Mouse (Mus musculus): ENCODE measurements around the gene Adh7. TPM values are rescaled to one million over a fixed set of nuclear protein-coding genes. Genes with fewer than 3 reads are reported as not detected.
A peak's percentile ranks its signal among the peaks of the same experiment; 100 is the strongest.

Gene Adh7
- total RNA-seq, 2 experiments from 2014 or later = 0.57 TPM; not detected in 1

GRCm38 (mm10) chr3:138222511-138222910, 5.0 kb downstream of the Adh7 start:
- intact Hi-C loops (cut with DNase I) = loop anchor here (2.0 kb wide), 2 partner anchors 24 to 210 kb away; no protein-coding TSS in a partner anchor
- no peak for DNase-seq

- intact Hi-C loops (cut with DNase I) = loop anchor here (1.0 to 2.0 kb wide), 3 partner anchors 24 to 210 kb away; no protein-coding TSS in a partner anchor
- DNase-seq = peak; percentile 67 to 80
These were observed 5.4 kb downstream of the Adh7 start for GRCm38 (mm10) chr3:138222952-138223351.

- intact Hi-C loops (cut with DNase I) = no loop called here
- DNase-seq = no peak
These were observed 6.9 kb downstream of the Adh7 start for GRCm38 (mm10) chr3:138224363-138224954.

- intact Hi-C loops (cut with DNase I) = no loop called here
- no peak for DNase-seq
These were observed 7.8 kb downstream of the Adh7 start for GRCm38 (mm10) chr3:138225331-138225730.

GRCm38 (mm10) chr3:138225853-138226252, 8.3 kb downstream of the Adh7 start:
- DNase-seq = peak in 1 of 2 experiments; percentile 11
- intact Hi-C loops (cut with DNase I) = no loop called here

GRCm38 (mm10) chr3:138226476-138226875, 8.9 kb downstream of the Adh7 start:
- intact Hi-C loops (cut with DNase I) = no loop called here
- DNase-seq = no peak

GRCm38 (mm10) chr3:138227082-138227481, 9.5 kb downstream of the Adh7 start:
- intact Hi-C loops (cut with DNase I) = no loop called here

GRCm38 (mm10) chr3:138227782-138228181, 10.2 kb downstream of the Adh7 start:
- DNase-seq = no peak
- intact Hi-C loops (cut with DNase I) = no loop called here

More at GRCm38 (mm10) chr3:138227082-138227481, 9.5 kb downstream of the Adh7 start:
- DNase-seq = no peak

GRCm38 (mm10) chr3:138229448-138229847, 11.9 kb downstream of the Adh7 start:
- intact Hi-C loops (cut with DNase I) = no loop called here
- no peak for DNase-seq

- intact Hi-C loops (cut with DNase I) = no loop called here
- no peak for DNase-seq
These were observed 12.7 kb downstream of the Adh7 start for GRCm38 (mm10) chr3:138230266-138230665.

- DNase-seq = no peak
- intact Hi-C loops (cut with DNase I) = no loop called here
These were observed 14.0 kb downstream of the Adh7 start for GRCm38 (mm10) chr3:138231531-138231930.

GRCm38 (mm10) chr3:138236546-138237163, 19.1 kb downstream of the Adh7 start:
- DNase-seq = no peak
- intact Hi-C loops (cut with DNase I) = loop anchor here (5.0 kb wide), 2 partner anchors 111 to 171 kb away; no protein-coding TSS in a partner anchor

- intact Hi-C loops (cut with DNase I) = loop anchor here (5.0 kb wide), 2 partner anchors 109 to 169 kb away; no protein-coding TSS in a partner anchor
- no peak for DNase-seq
These were observed 20.5 kb downstream of the Adh7 start for GRCm38 (mm10) chr3:138238046-138238445.

GRCm38 (mm10) chr3:138239461-138239860, 21.9 kb downstream of the Adh7 start:
- DNase-seq = no peak
- intact Hi-C loops (cut with DNase I) = loop anchor here (5.0 kb wide), 2 partner anchors 108 to 168 kb away; no protein-coding TSS in a partner anchor

- intact Hi-C loops (cut with DNase I) = no loop called here
- DNase-seq = no peak
These were observed 22.9 kb downstream of the Adh7 start for GRCm38 (mm10) chr3:138240411-138240810.

GRCm38 (mm10) chr3:138240942-138241341, 23.4 kb downstream of the Adh7 start:
- DNase-seq = no peak
- intact Hi-C loops (cut with DNase I) = loop anchor here (1.0 kb wide), 1 partner anchor 36 kb away; no protein-coding TSS in a partner anchor

- intact Hi-C loops (cut with DNase I) = loop anchor here (1.0 kb wide), 1 partner anchor 36 kb away; no protein-coding TSS in a partner anchor
- DNase-seq = no peak
These were observed 23.8 kb downstream of the Adh7 start for GRCm38 (mm10) chr3:138241371-138241770.

GRCm38 (mm10) chr3:138242021-138242726, 24.6 kb downstream of the Adh7 start:
- DNase-seq = no peak
- intact Hi-C loops (cut with DNase I) = no loop called here

- DNase-seq = no peak
- intact Hi-C loops (cut with DNase I) = no loop called here
These were observed 25.4 kb downstream of the Adh7 start for GRCm38 (mm10) chr3:138242933-138243332.

- no peak for DNase-seq
- intact Hi-C loops (cut with DNase I) = no loop called here
These were observed 26.8 kb downstream of the Adh7 start for GRCm38 (mm10) chr3:138244338-138244874.
